Mouse (Mus musculus) spleen, adult 2 months (tissue): ENCODE data around the gene Pla2g4b.

Experiments
- CTCF ChIP-seq: fragments of 200-500 bp; IDR thresholded peaks from 2 replicates; pipeline ENCODE4 v1.5.1; 2011; ENCODE audit warnings: mild to moderate bottlenecking, inconsistent platforms; ENCODE audit not compliant: insufficient read depth, insufficient read length, insufficient replicate concordance; ENCODE audit errors: extremely low read depth
- POLR2A ChIP-seq: fragments of 200-500 bp; IDR thresholded peaks from 2 replicates; pipeline ENCODE4 v1.6.1; 2011; ENCODE audit warnings: low read depth, low read length, inconsistent platforms

GRCm38 (mm10) chr2:120060190-120060589, 27.0 kb downstream of the Pla2g4b start:
- TF ChIP-seq CTCF (no peak), POLR2A (no peak)
